Mouse (Mus musculus) embryonic fibroblast, embryonic 13.5 days (primary cell): ENCODE data around the gene Syk.

Experiments used
- CTCF ChIP-seq: IDR thresholded peaks from 2 replicates; pipeline ENCODE4 v1.5.1; 2011; ENCODE audit warnings: mild to moderate bottlenecking, control low read depth, low read length, moderate library complexity, borderline replicate concordance; ENCODE audit not compliant: insufficient read depth
- POLR2A ChIP-seq: IDR thresholded peaks from 2 replicates; pipeline ENCODE4 v1.6.1; 2011; ENCODE audit warnings: low read depth, mild to moderate bottlenecking, control low read depth, low read length, moderate library complexity

GRCm38 (mm10) chr13:52654830-52655308 lies 71.9 kb downstream of the Syk start:
- no peak for TF ChIP-seq CTCF
- TF ChIP-seq POLR2A = no peak
